Mouse (Mus musculus) erythroid progenitor cell, adult 5-6 weeks (primary cell): ENCODE data around the gene Il21. TPM values are rescaled to one million over a fixed set of nuclear protein-coding genes. Genes with fewer than 3 reads are reported as not detected.

ENCODE experiments used
- ATAC-seq: replicated peaks from 2 replicates; pipeline ENCODE4 v1.8.0; 2016; ENCODE audit warnings: moderate number of reproducible peaks, mild to moderate bottlenecking, moderate TSS enrichment, inconsistent platforms; ENCODE audit not compliant: poor library complexity, low FRiP score, severe bottlenecking
- total RNA-seq, 2 experiments: library from RNA; stranded (forward) in 1 of 2; stranded (reverse) in 1 of 2; fragments of 150-400 nt in 1 of 2; fragments of 186-747, 209-891 nt in 1 of 2; gene quantifications; 2 replicates each; pipeline versions ENCODE4 v1.2.3 to v1.2.4; 2015 to 2017; ENCODE audit warnings: low replicate concordance in 2 of 2

Gene Il21
- total RNA-seq, 2 experiments from 2014 or later, result not detected

GRCm38 (mm10) chr3:37201122-37201916 lies 31.1 kb downstream of the Il21 start:
- ATAC-seq, result no peak

- no peak for ATAC-seq
Measured at GRCm38 (mm10) chr3:37198302-37198701, 34.1 kb downstream of the Il21 start.

GRCm38 (mm10) chr3:37191953-37192352 lies 40.5 kb downstream of the Il21 start:
- ATAC-seq, result no peak

GRCm38 (mm10) chr3:37185534-37185933 lies 46.9 kb downstream of the Il21 start:
- ATAC-seq, result no peak

- no peak for ATAC-seq
Measured at GRCm38 (mm10) chr3:37182415-37183269, 49.8 kb downstream of the Il21 start.

- ATAC-seq, result no peak
Measured at GRCm38 (mm10) chr3:37181041-37181440, 51.4 kb downstream of the Il21 start.

- no peak for ATAC-seq
Measured at GRCm38 (mm10) chr3:37180039-37180743, 52.2 kb downstream of the Il21 start.

GRCm38 (mm10) chr3:37179472-37179871 lies 53.0 kb downstream of the Il21 start:
- ATAC-seq, result no peak

- no peak for ATAC-seq
Measured at GRCm38 (mm10) chr3:37174711-37175572, 57.5 kb downstream of the Il21 start.

GRCm38 (mm10) chr3:37173285-37173684 lies 59.2 kb downstream of the Il21 start:
- ATAC-seq, result no peak

Other genes starting within 250 kb of the Il21 start
- gene Adad1, start 169.1 kb downstream of the Il21 start, total RNA-seq (2015; ENCODE audit: low replicate concordance), result not detected in 2 replicates
- not detected in 2 replicates for gene Adad1, start 169.1 kb downstream of the Il21 start, total RNA-seq (2017; ENCODE audit: low replicate concordance)
- gene Il2, start 106.7 kb downstream of the Il21 start, total RNA-seq (2015; ENCODE audit: low replicate concordance), result 1.3 TPM in 1 of 2 replicates, not detected in the other
- not detected in 2 replicates for gene Il2, start 106.7 kb downstream of the Il21 start, total RNA-seq (2017; ENCODE audit: low replicate concordance)
- gene Bbs12, start 79.9 kb upstream of the Il21 start, total RNA-seq (2015; ENCODE audit: low replicate concordance), result 0.72 TPM in 1 of 2 replicates, not detected in the other
- gene Bbs12, start 79.9 kb upstream of the Il21 start, total RNA-seq (2017; ENCODE audit: low replicate concordance), result 0.83 and 2.6 TPM in 2 replicates
- 1.8 and 12.6 TPM in 2 replicates for gene Cetn4, start 80.1 kb upstream of the Il21 start, total RNA-seq (2015; ENCODE audit: low replicate concordance)
- 2.1 and 16.5 TPM in 2 replicates for gene Cetn4, start 80.1 kb upstream of the Il21 start, total RNA-seq (2017; ENCODE audit: low replicate concordance)
- gene Fgf2, start 115.7 kb upstream of the Il21 start, total RNA-seq (2015; ENCODE audit: low replicate concordance), result not detected in 2 replicates
- gene Fgf2, start 115.7 kb upstream of the Il21 start, total RNA-seq (2017; ENCODE audit: low replicate concordance), result 0.23 TPM in 1 of 2 replicates, not detected in the other
- gene Spata5, start 187.3 kb upstream of the Il21 start, total RNA-seq (2015; ENCODE audit: low replicate concordance), result 4.2 and 14.4 TPM in 2 replicates
- 8.3 and 31.3 TPM in 2 replicates for gene Spata5, start 187.3 kb upstream of the Il21 start, total RNA-seq (2017; ENCODE audit: low replicate concordance)
- not detected in 2 replicates for gene Nudt6, start 187.6 kb upstream of the Il21 start, total RNA-seq (2015; ENCODE audit: low replicate concordance)
- gene Nudt6, start 187.6 kb upstream of the Il21 start, total RNA-seq (2017; ENCODE audit: low replicate concordance), result 2.2 TPM in 1 of 2 replicates, not detected in the other